Mouse (Mus musculus) kidney, adult 2 months (tissue): ENCODE measurements at regions not wholly inside any gene's neighbourhood (a gene's known extent, or its start where the extent isn't known, plus 50 kb on each side); places are given as distances from the start of the nearest gene placed in this dataset.

Experiments used
- DNase-seq: peaks from one replicate; pipeline ENCODE4 v3.0.0; 2021
- H3K27ac ChIP-seq: fragments of 200-500 bp; 2 replicates; pipeline ENCODE4 v1.5.1; 2012; ENCODE audit warnings: low read depth, low read length, control low read depth, inconsistent platforms; ENCODE audit not compliant: insufficient read depth
- H3K27me3 ChIP-seq: fragments of 200-500 bp; replicated peaks from 2 replicates; pipeline ENCODE4 v1.6.1; 2012; ENCODE audit warnings: mild to moderate bottlenecking, moderate library complexity, low read length, inconsistent platforms; ENCODE audit not compliant: control insufficient read depth, insufficient read depth
- H3K36me3 ChIP-seq: fragments of 200-500 bp; 2 replicates; pipeline ENCODE4 v1.6.1; 2012; ENCODE audit warnings: mild to moderate bottlenecking, moderate library complexity, low read length, inconsistent platforms; ENCODE audit not compliant: control insufficient read depth, insufficient read depth
- H3K4me1 ChIP-seq: fragments of 200-500 bp; 2 replicates; pipeline ENCODE4 v1.6.1; 2011; ENCODE audit warnings: low read length; ENCODE audit not compliant: control insufficient read depth, insufficient read depth
- H3K4me3 ChIP-seq: fragments of 200-500 bp; 2 replicates; pipeline ENCODE4 v1.5.1; 2011; ENCODE audit warnings: mild to moderate bottlenecking, low read depth, low read length, control low read depth; ENCODE audit not compliant: insufficient read depth
- CTCF ChIP-seq: fragments of 200-500 bp; conservative IDR thresholded peaks from 2 replicates; pipeline ENCODE4 v1.5.1; 2011; ENCODE audit warnings: low read depth, mild to moderate bottlenecking, control low read depth, low read length, moderate library complexity, mixed read lengths; ENCODE audit not compliant: insufficient read depth, insufficient read length
- POLR2A ChIP-seq: fragments of 200-500 bp; IDR thresholded peaks from one replicate; pipeline ENCODE4 v1.6.1; 2011; ENCODE audit warnings: low read depth, low read length, control low read depth
- WGBS: fragments of 180-500 bp; shearing (Covaris S2); methylation state at CpG from one replicate; pipeline ENCODE4 v1.1.7; 2018; 5-methylcytosine and 5-hydroxymethylcytosine counted together

DNA sequence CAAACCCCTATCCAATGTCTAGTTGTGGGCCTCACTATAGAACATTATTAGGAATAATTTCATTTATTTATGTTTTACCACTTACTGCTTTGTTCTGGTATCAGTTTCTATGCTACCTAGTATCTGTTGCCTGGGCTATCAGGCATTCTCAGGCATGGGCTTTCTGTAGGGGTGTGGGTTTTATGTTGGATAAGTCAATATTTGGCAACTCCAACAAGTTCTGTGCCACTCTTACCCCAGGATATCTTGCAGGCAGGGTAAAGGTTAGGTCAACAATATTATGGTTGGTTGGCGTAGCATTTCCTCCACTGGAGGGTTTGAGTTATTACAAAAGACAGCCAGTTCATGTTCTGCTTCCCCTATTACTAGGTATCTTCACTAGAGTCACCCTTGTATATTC is 65.8 kb downstream of the Smim10l1 start:
- no peak for DNase-seq
- TF ChIP-seq POLR2A, result no peak
- TF ChIP-seq CTCF, result no peak
- Histone ChIP-seq H3K36me3 (no peaks in the 10 kb centered on the region), H3K4me3 (no peak overlapping the region), H3K27ac (no peak overlapping the region), H3K27me3 (no peaks in the 10 kb centered on the region), H3K4me1 (no peaks in the 10 kb centered on the region)
- WGBS, result 33% methylated on average over 1 of the region's 1 CpGs

GRCm38 (mm10) chr6:133171286-133171685 is 66.6 kb downstream of the Smim10l1 start:
- no peak overlapping the region for H3K4me3 ChIP-seq
- WGBS, result 54% methylated on average over 2 of the region's 2 CpGs
- no peak overlapping the region for H3K27ac ChIP-seq
- H3K4me1 ChIP-seq, result no peaks in the 10 kb centered on the region
- no peaks in the 10 kb centered on the region for H3K36me3 ChIP-seq
- DNase-seq, result no peak
- H3K27me3 ChIP-seq, result no peaks in the 10 kb centered on the region
- TF ChIP-seq POLR2A, result no peak
- TF ChIP-seq CTCF, result no peak

DNA sequence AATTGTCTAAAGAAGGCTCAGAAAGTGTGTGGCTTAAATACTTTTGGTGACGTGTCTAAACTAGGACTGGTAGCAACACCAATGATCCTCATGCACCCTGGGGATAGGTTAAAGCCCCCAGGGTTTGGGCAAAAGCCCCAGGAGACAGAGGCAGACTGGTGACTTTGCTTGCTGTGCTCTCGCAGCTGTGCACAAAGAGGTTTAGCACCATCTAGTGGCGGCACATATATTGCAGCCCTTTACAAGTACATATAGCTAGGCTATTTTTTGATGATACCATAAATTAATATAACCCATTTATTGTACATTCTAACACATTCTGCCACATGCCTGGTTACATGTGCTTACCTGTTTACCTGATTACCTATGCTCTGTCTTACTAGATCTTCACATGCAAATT is 85.8 kb upstream of the 5530400C23Rik start:
- peak; percentile 50 for DNase-seq
- H3K27me3 ChIP-seq, result no peaks in the 10 kb centered on the region
- 2% methylated on average over 3 of the region's 3 CpGs for WGBS

More for the DNA sequence above, 85.8 kb upstream of the 5530400C23Rik start:
- TF ChIP-seq POLR2A, result no peak
- TF ChIP-seq CTCF, result peak; percentile 75
- no peaks in the 10 kb centered on the region for H3K36me3 ChIP-seq
- H3K27ac ChIP-seq, result no peak overlapping the region
- no peaks in the 10 kb centered on the region for H3K4me1 ChIP-seq
- H3K4me3 ChIP-seq, result no peak overlapping the region
